Mouse (Mus musculus): ENCODE data around the gene Wdr73.
A peak's percentile ranks its signal among the peaks of the same experiment; 100 is the strongest.

GRCm38 (mm10) chr7:80873631-80874030, 27.4 kb downstream of the Wdr73 start:
- TF ChIP-seq CTCF (IDR thresholded peaks at IDR 0.05) (0 out of 2 replicates have a peak, but pooled peaks have one; percentile 9), POLR2A (IDR thresholded peaks at IDR 0.05; ENCODE audit: insufficient read depth, low read depth, low read length) (no peak), EP300 (IDR thresholded peaks at IDR 0.05; ENCODE audit: insufficient read depth, low read depth, low read length) (no peak)
